Mouse (Mus musculus): Measurements from ENCODE around the gene Fbxl14. TPM values are rescaled to one million over a fixed set of nuclear protein-coding genes. Genes with fewer than 3 reads are reported as not detected.

Gene Fbxl14
- polyA plus RNA-seq, 1 experiment from 2014 or later: 7.2 TPM

DNA sequence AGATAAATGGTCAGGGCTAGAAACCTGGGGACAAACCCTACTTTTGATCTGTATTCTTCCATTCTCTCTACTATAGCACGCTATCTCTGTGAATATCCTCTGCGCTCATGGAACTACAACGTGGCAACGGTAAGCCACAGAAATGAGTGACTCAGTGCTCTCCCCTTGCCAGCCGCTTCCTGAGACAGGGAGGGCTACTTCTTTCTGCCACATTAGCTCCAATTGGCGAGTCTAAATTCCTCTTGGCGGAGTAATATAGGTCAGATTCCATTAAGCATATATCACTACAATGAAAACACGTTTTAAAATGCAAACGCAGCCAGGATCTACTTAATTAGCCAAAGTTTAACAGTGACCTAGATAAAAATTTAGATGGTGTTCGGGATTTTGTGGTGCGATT, 33.2 kb downstream of the Fbxl14 start:
- 84% methylated on average over 11 of the region's 11 CpGs for WGBS
- H3K9me3 ChIP-seq (ENCODE audit: control insufficient read depth, low read length): no peaks in the 10 kb centered on the region
- H3K27ac ChIP-seq (ENCODE audit: low read depth, low read length): no peak overlapping the region
- H3K27me3 ChIP-seq (ENCODE audit: control insufficient read depth, insufficient read depth, low read length): no peaks in the 10 kb centered on the region
- no peak for ATAC-seq (ENCODE audit: low FRiP score, low TSS enrichment)
- H3K36me3 ChIP-seq (ENCODE audit: control insufficient read depth, insufficient read depth, low read length): no peaks in the 10 kb centered on the region
- H3K4me1 ChIP-seq (ENCODE audit: control insufficient read depth, insufficient read depth, low read length): peaks cover 21% of the 10 kb centered on the region
- no peak overlapping the region for H3K4me2 ChIP-seq (replicated peaks; ENCODE audit: low read depth, low read length)
- no peak overlapping the region for H3K9ac ChIP-seq (ENCODE audit: low read depth, low read length)
- no peak overlapping the region for H3K4me3 ChIP-seq (ENCODE audit: low read length)

DNA sequence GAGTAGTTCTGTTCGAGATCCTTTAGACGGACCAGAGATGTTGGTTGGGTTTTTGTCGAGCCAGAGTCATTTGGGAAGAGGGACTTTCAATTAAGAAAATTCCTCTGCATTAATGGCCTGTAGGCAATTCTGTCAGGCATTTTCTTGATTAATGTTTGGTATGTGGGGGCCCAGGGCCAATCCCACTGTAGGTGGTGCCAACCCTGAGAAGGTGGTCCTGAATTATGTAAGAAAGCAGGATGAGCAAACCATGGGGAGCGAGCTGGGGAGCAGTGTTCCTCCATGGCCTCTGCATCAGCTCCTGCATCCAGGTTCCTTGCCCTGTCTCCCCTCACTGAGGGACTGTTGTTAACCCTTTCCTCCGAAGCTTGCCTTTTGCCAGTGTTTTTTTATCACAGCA, 34.0 kb downstream of the Fbxl14 start:
- H3K9ac ChIP-seq (ENCODE audit: low read depth, low read length): no peak overlapping the region
- no peaks in the 10 kb centered on the region for H3K36me3 ChIP-seq (ENCODE audit: control insufficient read depth, insufficient read depth, low read length)
- WGBS: 49% methylated on average over 5 of the region's 5 CpGs
- no peak overlapping the region for H3K27ac ChIP-seq (ENCODE audit: low read depth, low read length)
- no peaks in the 10 kb centered on the region for H3K9me3 ChIP-seq (ENCODE audit: control insufficient read depth, low read length)
- peaks cover 21% of the 10 kb centered on the region for H3K4me1 ChIP-seq (ENCODE audit: control insufficient read depth, insufficient read depth, low read length)
- no peaks in the 10 kb centered on the region for H3K27me3 ChIP-seq (ENCODE audit: control insufficient read depth, insufficient read depth, low read length)
- H3K4me2 ChIP-seq (replicated peaks; ENCODE audit: low read depth, low read length): no peak overlapping the region
- ATAC-seq (ENCODE audit: low FRiP score, low TSS enrichment): no peak
- no peak overlapping the region for H3K4me3 ChIP-seq (ENCODE audit: low read length)

DNA sequence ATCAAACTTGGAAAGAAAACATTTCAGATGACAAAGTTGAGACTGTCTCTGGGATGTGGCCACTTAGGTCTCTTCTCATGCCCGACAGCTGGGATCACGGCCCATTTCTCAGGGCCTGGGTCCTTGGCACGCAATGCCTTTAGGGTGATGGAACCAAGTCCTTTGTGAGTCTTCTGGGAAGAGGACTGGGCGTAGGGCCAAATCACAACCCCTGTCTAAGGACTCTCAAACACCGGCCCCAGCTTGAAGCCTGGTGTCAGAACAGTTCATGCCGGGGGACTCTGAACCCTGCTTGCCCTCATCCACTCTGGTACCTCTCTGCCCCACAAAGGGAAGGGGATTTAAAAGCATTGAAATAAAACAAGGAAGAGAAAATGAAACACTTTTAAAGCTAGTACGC, 34.6 kb downstream of the Fbxl14 start:
- H3K27ac ChIP-seq (ENCODE audit: low read depth, low read length): no peak overlapping the region
- no peaks in the 10 kb centered on the region for H3K36me3 ChIP-seq (ENCODE audit: control insufficient read depth, insufficient read depth, low read length)
- no peak overlapping the region for H3K9ac ChIP-seq (ENCODE audit: low read depth, low read length)
- WGBS: 69% methylated on average over 7 of the region's 7 CpGs
- H3K4me3 ChIP-seq (ENCODE audit: low read length): no peak overlapping the region
- H3K27me3 ChIP-seq (ENCODE audit: control insufficient read depth, insufficient read depth, low read length): no peaks in the 10 kb centered on the region
- no peak overlapping the region for H3K4me2 ChIP-seq (replicated peaks; ENCODE audit: low read depth, low read length)
- no peak; the same call in 1 of the 2 replicates for ATAC-seq (ENCODE audit: low FRiP score, low TSS enrichment)
- peaks cover 21% of the 10 kb centered on the region for H3K4me1 ChIP-seq (ENCODE audit: control insufficient read depth, insufficient read depth, low read length)
- no peaks in the 10 kb centered on the region for H3K9me3 ChIP-seq (ENCODE audit: control insufficient read depth, low read length)

- H3K27ac ChIP-seq (ENCODE audit: low read depth, low read length): no peak overlapping the region
- ATAC-seq (ENCODE audit: low FRiP score, low TSS enrichment): no peak
- H3K4me3 ChIP-seq (ENCODE audit: low read length): no peak overlapping the region
- H3K4me1 ChIP-seq (ENCODE audit: control insufficient read depth, insufficient read depth, low read length): no peaks in the 10 kb centered on the region
- H3K4me2 ChIP-seq (replicated peaks; ENCODE audit: low read depth, low read length): no peak overlapping the region
- H3K36me3 ChIP-seq (ENCODE audit: control insufficient read depth, insufficient read depth, low read length): no peaks in the 10 kb centered on the region
- 40% methylated on average over 9 of the region's 9 CpGs for WGBS
- H3K9ac ChIP-seq (ENCODE audit: low read depth, low read length): no peak overlapping the region
- no peaks in the 10 kb centered on the region for H3K9me3 ChIP-seq (ENCODE audit: control insufficient read depth, low read length)
- no peaks in the 10 kb centered on the region for H3K27me3 ChIP-seq (ENCODE audit: control insufficient read depth, insufficient read depth, low read length)
Observed at GRCm38 (mm10) chr6:119520731-119521130, 41.3 kb downstream of the Fbxl14 start.

- H3K4me2 ChIP-seq (replicated peaks; ENCODE audit: low read depth, low read length): no peak overlapping the region
- H3K9ac ChIP-seq (ENCODE audit: low read depth, low read length): no peak overlapping the region
- H3K36me3 ChIP-seq (ENCODE audit: control insufficient read depth, insufficient read depth, low read length): no peaks in the 10 kb centered on the region
- H3K4me1 ChIP-seq (ENCODE audit: control insufficient read depth, insufficient read depth, low read length): peaks cover 4% of the 10 kb centered on the region; the same call in 1 of the 2 replicates
- H3K27me3 ChIP-seq (ENCODE audit: control insufficient read depth, insufficient read depth, low read length): no peaks in the 10 kb centered on the region
- 83% methylated on average over 3 of the region's 3 CpGs for WGBS
- H3K9me3 ChIP-seq (ENCODE audit: control insufficient read depth, low read length): no peaks in the 10 kb centered on the region
- no peak overlapping the region for H3K27ac ChIP-seq (ENCODE audit: low read depth, low read length)
- H3K4me3 ChIP-seq (ENCODE audit: low read length): no peak overlapping the region
- ATAC-seq (ENCODE audit: low FRiP score, low TSS enrichment): no peak
Observed at GRCm38 (mm10) chr6:119521482-119521900, 42.0 kb downstream of the Fbxl14 start.

DNA sequence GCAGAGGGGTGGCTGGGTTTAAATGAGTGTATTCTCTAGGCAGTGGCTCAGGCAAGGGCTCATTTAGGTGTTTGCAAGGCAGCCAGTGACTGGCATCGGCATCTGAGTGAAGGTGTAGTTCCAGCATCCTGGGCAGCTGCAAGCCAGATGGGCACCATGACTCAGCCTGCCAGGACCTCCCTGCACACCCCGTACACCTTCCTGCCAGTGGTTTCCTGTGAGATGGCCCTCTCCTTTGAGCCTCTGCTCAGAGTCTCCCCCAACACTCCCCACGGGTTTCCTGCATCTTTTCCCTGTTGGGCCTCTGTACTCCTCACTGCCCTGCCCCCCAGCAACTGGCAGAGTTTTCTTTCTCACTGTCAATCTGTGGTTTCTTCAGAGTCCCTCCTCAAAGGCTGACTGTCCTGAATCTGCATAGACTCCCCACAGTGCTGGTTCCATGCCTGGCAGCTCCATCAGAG, 42.5 kb downstream of the Fbxl14 start:
- ATAC-seq (ENCODE audit: low FRiP score, low TSS enrichment): no peak
- no peaks in the 10 kb centered on the region for H3K36me3 ChIP-seq (ENCODE audit: control insufficient read depth, insufficient read depth, low read length)
- no peak overlapping the region for H3K9ac ChIP-seq (ENCODE audit: low read depth, low read length)
- H3K27ac ChIP-seq (ENCODE audit: low read depth, low read length): no peak overlapping the region
- no peak overlapping the region for H3K4me3 ChIP-seq (ENCODE audit: low read length)
- H3K9me3 ChIP-seq (ENCODE audit: control insufficient read depth, low read length): no peaks in the 10 kb centered on the region
- H3K27me3 ChIP-seq (ENCODE audit: control insufficient read depth, insufficient read depth, low read length): no peaks in the 10 kb centered on the region
- WGBS: 45% methylated on average over 3 of the region's 3 CpGs
- no peak overlapping the region for H3K4me2 ChIP-seq (replicated peaks; ENCODE audit: low read depth, low read length)
- H3K4me1 ChIP-seq (ENCODE audit: control insufficient read depth, insufficient read depth, low read length): peaks cover 5% of the 10 kb centered on the region; the same call in 1 of the 2 replicates

DNA sequence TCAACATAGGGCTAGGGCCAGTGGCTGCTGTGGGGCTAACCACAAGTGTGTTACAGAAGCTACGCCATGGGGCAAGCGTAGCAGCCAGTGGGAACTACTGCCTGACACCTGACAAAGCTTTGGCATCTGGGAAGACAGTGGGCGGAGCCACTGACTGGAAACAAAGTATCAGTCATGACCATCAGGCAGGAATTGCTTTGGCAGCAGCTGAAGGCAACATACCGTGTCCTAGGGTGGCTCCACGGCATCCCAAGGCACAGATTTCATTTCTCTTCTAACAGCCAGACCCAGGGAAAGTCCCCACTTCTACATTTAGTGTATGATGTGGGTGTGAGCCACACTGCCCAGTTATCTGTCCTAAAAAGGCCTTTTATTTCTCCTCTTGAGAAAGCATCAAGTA, 47.0 kb downstream of the Fbxl14 start:
- Histone ChIP-seq H3K27ac (ENCODE audit: low read depth, low read length) (no peak overlapping the region), H3K4me3 (ENCODE audit: low read length) (no peak overlapping the region), H3K36me3 (ENCODE audit: control insufficient read depth, insufficient read depth, low read length) (no peaks in the 10 kb centered on the region), H3K4me1 (ENCODE audit: control insufficient read depth, insufficient read depth, low read length) (peaks cover 5% of the 10 kb centered on the region; the same call in 1 of the 2 replicates), H3K9ac (ENCODE audit: low read depth, low read length) (no peak overlapping the region), H3K4me2 (replicated peaks; ENCODE audit: low read depth, low read length) (no peak overlapping the region), H3K27me3 (ENCODE audit: control insufficient read depth, insufficient read depth, low read length) (no peaks in the 10 kb centered on the region), H3K9me3 (ENCODE audit: control insufficient read depth, low read length) (no peaks in the 10 kb centered on the region)
- ATAC-seq (ENCODE audit: low FRiP score, low TSS enrichment): 0 out of 2 replicates have a peak, but pooled peaks have one; percentile 22
- 63% methylated on average over 5 of the region's 5 CpGs for WGBS

DNA sequence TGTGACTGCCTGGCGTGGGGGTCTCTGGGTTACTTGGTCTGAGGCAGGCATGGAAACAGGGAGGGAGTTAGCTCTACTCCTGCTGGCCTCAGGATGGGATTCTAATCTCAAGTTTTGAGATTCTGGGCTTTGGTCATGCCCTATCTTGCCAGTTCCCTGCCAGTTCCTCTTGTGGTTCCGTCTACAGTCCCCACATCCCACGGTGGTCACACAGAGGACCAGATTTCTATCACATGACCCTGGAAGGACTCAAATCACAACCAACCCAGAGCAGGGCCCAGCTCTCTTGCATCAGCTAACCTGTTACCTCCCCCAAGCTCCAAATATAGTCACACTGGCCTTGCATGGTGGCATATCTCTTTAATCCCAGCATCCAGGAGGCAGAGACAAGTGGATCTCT, 50.2 kb downstream of the Fbxl14 start:
- WGBS: 74% methylated on average over 3 of the region's 3 CpGs
- Histone ChIP-seq H3K4me1 (ENCODE audit: control insufficient read depth, insufficient read depth, low read length) (peaks cover 5% of the 10 kb centered on the region; the same call in 1 of the 2 replicates), H3K9ac (ENCODE audit: low read depth, low read length) (no peak overlapping the region), H3K27ac (ENCODE audit: low read depth, low read length) (no peak overlapping the region), H3K4me2 (replicated peaks; ENCODE audit: low read depth, low read length) (no peak overlapping the region), H3K9me3 (ENCODE audit: control insufficient read depth, low read length) (no peaks in the 10 kb centered on the region), H3K36me3 (ENCODE audit: control insufficient read depth, insufficient read depth, low read length) (no peaks in the 10 kb centered on the region), H3K27me3 (ENCODE audit: control insufficient read depth, insufficient read depth, low read length) (no peaks in the 10 kb centered on the region), H3K4me3 (ENCODE audit: low read length) (no peak overlapping the region)
- no peak for ATAC-seq (ENCODE audit: low FRiP score, low TSS enrichment)
